Mouse (Mus musculus) limb, embryonic 11.5 days (tissue): ENCODE results near the gene Palm2. TPM values are rescaled to one million over a fixed set of nuclear protein-coding genes. Genes with fewer than 3 reads are reported as not detected.

Source experiments
- ATAC-seq: fragments of 200-750 bp; cut with Nextera tagmentation; 2 replicates; pipeline ENCODE4 v1.8.0; 2017; ENCODE audit warnings: low read depth; ENCODE audit not compliant: insufficient number of reproducible peaks, low FRiP score, low TSS enrichment
- DNase-seq: peaks from one replicate; pipeline ENCODE4 v3.0.0-alpha.2; 2015; ENCODE audit warnings: low spot score
- H3K27ac ChIP-seq: fragments of 300-500 bp; sonication (generic); replicated peaks from 2 replicates; pipeline ENCODE4 v1.5.1; 2014; ENCODE audit warnings: low read depth, mild to moderate bottlenecking, low read length
- H3K27me3 ChIP-seq: fragments of 300-500 bp; sonication (generic); 2 replicates; pipeline ENCODE4 v1.6.1; 2014; ENCODE audit warnings: mild to moderate bottlenecking, low read length, mixed read lengths; ENCODE audit not compliant: control insufficient read depth, insufficient read depth
- H3K36me3 ChIP-seq: fragments of 300-500 bp; sonication (generic); 2 replicates; pipeline ENCODE4 v1.6.1; 2014; ENCODE audit warnings: mild to moderate bottlenecking, low read length, moderate library complexity, mixed read lengths; ENCODE audit not compliant: control insufficient read depth, insufficient read depth
- H3K4me1 ChIP-seq: fragments of 300-500 bp; sonication (generic); 2 replicates; pipeline ENCODE4 v1.6.1; 2014; ENCODE audit warnings: low read length, mixed read lengths; ENCODE audit not compliant: control insufficient read depth, insufficient read depth
- H3K4me2 ChIP-seq: fragments of 300-500 bp; sonication (generic); 2 replicates; pipeline ENCODE4 v1.6.1; 2014; ENCODE audit warnings: low read depth, mild to moderate bottlenecking, moderate library complexity; ENCODE audit not compliant: severe bottlenecking
- H3K4me3 ChIP-seq: fragments of 300-500 bp; sonication (generic); 2 replicates; pipeline ENCODE4 v1.5.1; 2014; ENCODE audit warnings: low read depth, low read length
- H3K9ac ChIP-seq: fragments of 300-500 bp; sonication (generic); 2 replicates; pipeline ENCODE4 v1.6.1; 2014; ENCODE audit warnings: mild to moderate bottlenecking, low read length
- H3K9me3 ChIP-seq: fragments of 300-500 bp; sonication (generic); 2 replicates; pipeline ENCODE4 v1.6.1; 2016; ENCODE audit warnings: low read length; ENCODE audit not compliant: control insufficient read depth
- WGBS: fragments of 180-500 bp; shearing (Covaris S2); extraction: QIAGEN DNeasy Blood & Tissue Kit; methylation state at CpG from one replicate; pipeline ENCODE4 v1.1.7; 2014; 5-methylcytosine and 5-hydroxymethylcytosine counted together
- polyA plus RNA-seq: library from polyadenylated mRNA; unstranded; fragments of >200 nt; fragmentation: Nextera tagmentation; extraction: Ambion mirVana; gene quantifications from 2 replicates; pipeline ENCODE4 v1.2.1, GENCODE M21; 2014

Palm2 gene
- polyA plus RNA-seq, 1 experiment from 2014 or later = 4.1 TPM

- ATAC-seq (no peak), DNase-seq (no peak)
- Histone ChIP-seq H3K9ac (no peak overlapping the region), H3K4me2 (no peak overlapping the region), H3K36me3 (no peaks in the 10 kb centered on the region), H3K9me3 (no peaks in the 10 kb centered on the region), H3K27ac (no peak overlapping the region), H3K4me1 (peaks cover 8% of the 10 kb centered on the region; the same call in 1 of the 2 replicates), H3K4me3 (no peak overlapping the region), H3K27me3 (no peaks in the 10 kb centered on the region)
- 81% methylated on average over 9 of the region's 9 CpGs for WGBS
These were observed 202.9 kb downstream of the Palm2 start for GRCm38 (mm10) chr4:57636782-57637482.

GRCm38 (mm10) chr4:57637636-57638386 lies 203.8 kb downstream of the Palm2 start:
- DNase-seq (peak; percentile 54), ATAC-seq (no peak)
- H3K4me2 ChIP-seq = peak overlapping the region; percentile 46
- H3K9ac ChIP-seq = no peak overlapping the region
- no peaks in the 10 kb centered on the region for H3K27me3 ChIP-seq
- H3K4me1 ChIP-seq = peaks cover 8% of the 10 kb centered on the region; the same call in 1 of the 2 replicates
- no peak overlapping the region for H3K27ac ChIP-seq
- WGBS = 25% methylated on average over 24 of the region's 24 CpGs
- H3K36me3 ChIP-seq = no peaks in the 10 kb centered on the region
- H3K4me3 ChIP-seq = no peak overlapping the region
- no peaks in the 10 kb centered on the region for H3K9me3 ChIP-seq

- peaks cover 8% of the 10 kb centered on the region; the same call in 1 of the 2 replicates for H3K4me1 ChIP-seq
- H3K27ac ChIP-seq = no peak overlapping the region
- H3K9me3 ChIP-seq = no peaks in the 10 kb centered on the region
- DNase-seq (no peak), ATAC-seq (no peak)
- no peaks in the 10 kb centered on the region for H3K36me3 ChIP-seq
- H3K4me2 ChIP-seq = no peak overlapping the region
- no peak overlapping the region for H3K9ac ChIP-seq
- H3K4me3 ChIP-seq = no peak overlapping the region
- 76% methylated on average over 9 of the region's 9 CpGs for WGBS
- H3K27me3 ChIP-seq = no peaks in the 10 kb centered on the region
These were observed 204.9 kb downstream of the Palm2 start for GRCm38 (mm10) chr4:57638941-57639340.

GRCm38 (mm10) chr4:57640222-57640621 lies 206.2 kb downstream of the Palm2 start:
- H3K27ac ChIP-seq = no peak overlapping the region
- DNase-seq (no peak), ATAC-seq (no peak)
- WGBS = 47% methylated on average over 7 of the region's 7 CpGs
- peaks cover 8% of the 10 kb centered on the region; the same call in 1 of the 2 replicates for H3K4me1 ChIP-seq
- H3K27me3 ChIP-seq = no peaks in the 10 kb centered on the region
- H3K4me3 ChIP-seq = no peak overlapping the region
- no peak overlapping the region for H3K9ac ChIP-seq
- no peaks in the 10 kb centered on the region for H3K36me3 ChIP-seq
- H3K4me2 ChIP-seq = no peak overlapping the region
- no peaks in the 10 kb centered on the region for H3K9me3 ChIP-seq

- WGBS = 89% methylated on average over 3 of the region's 3 CpGs
- no peak overlapping the region for H3K9ac ChIP-seq
- no peak overlapping the region for H3K4me2 ChIP-seq
- H3K4me3 ChIP-seq = no peak overlapping the region
- no peak overlapping the region for H3K27ac ChIP-seq
- H3K9me3 ChIP-seq = no peaks in the 10 kb centered on the region
- H3K36me3 ChIP-seq = no peaks in the 10 kb centered on the region
- DNase-seq = no peak
- H3K27me3 ChIP-seq = no peaks in the 10 kb centered on the region
- H3K4me1 ChIP-seq = peaks cover 8% of the 10 kb centered on the region; the same call in 1 of the 2 replicates
- ATAC-seq = no peak
These were observed 206.9 kb downstream of the Palm2 start for GRCm38 (mm10) chr4:57640971-57641370.

- Histone ChIP-seq H3K9me3 (no peaks in the 10 kb centered on the region), H3K27ac (no peak overlapping the region), H3K4me1 (no peaks in the 10 kb centered on the region), H3K4me3 (no peak overlapping the region), H3K9ac (no peak overlapping the region), H3K27me3 (no peaks in the 10 kb centered on the region), H3K4me2 (no peak overlapping the region), H3K36me3 (no peaks in the 10 kb centered on the region; the same call in 1 of the 2 replicates)
- 80% methylated on average over 1 of the region's 1 CpGs for WGBS
- DNase-seq (no peak), ATAC-seq (no peak)
These were observed 216.9 kb downstream of the Palm2 start for GRCm38 (mm10) chr4:57650994-57651393.

- Histone ChIP-seq H3K27me3 (no peaks in the 10 kb centered on the region), H3K4me1 (no peaks in the 10 kb centered on the region), H3K9ac (no peak overlapping the region), H3K4me3 (no peak overlapping the region), H3K4me2 (no peak overlapping the region), H3K9me3 (no peaks in the 10 kb centered on the region), H3K36me3 (no peaks in the 10 kb centered on the region; the same call in 1 of the 2 replicates), H3K27ac (no peak overlapping the region)
- WGBS = 88% methylated on average over 8 of the region's 8 CpGs
- DNase-seq (no peak), ATAC-seq (no peak)
These were observed 217.5 kb downstream of the Palm2 start for GRCm38 (mm10) chr4:57651547-57651946.

- H3K4me3 ChIP-seq = no peak overlapping the region
- DNase-seq (no peak), ATAC-seq (no peak)
- no peak overlapping the region for H3K4me2 ChIP-seq
- no peaks in the 10 kb centered on the region for H3K9me3 ChIP-seq
- H3K27me3 ChIP-seq = no peaks in the 10 kb centered on the region
- H3K36me3 ChIP-seq = no peaks in the 10 kb centered on the region; the same call in 1 of the 2 replicates
- 88% methylated on average over 5 of the region's 5 CpGs for whole genome bisulfite sequencing
- H3K4me1 ChIP-seq = no peaks in the 10 kb centered on the region
- H3K9ac ChIP-seq = no peak overlapping the region
- H3K27ac ChIP-seq = no peak overlapping the region
These were observed 218.3 kb downstream of the Palm2 start for GRCm38 (mm10) chr4:57652185-57652904.
